Mouse (Mus musculus) gastrocnemius, adult 8-10 months (tissue): ENCODE data around the gene Ufd1. TPM values are rescaled to one million over a fixed set of nuclear protein-coding genes. Genes with fewer than 3 reads are reported as not detected.
A peak's percentile ranks its signal among the peaks of the same experiment; 100 is the strongest.
"Not testable (repeated sequence)": the region's sequence is repeated elsewhere in the genome, so short reads cannot be mapped to it uniquely, and the experiment has no call there.

Source experiments
- DNase-seq, 2 experiments: peaks; one replicate each; pipeline ENCODE4 v3.0.0; 2022; ENCODE audit warnings: low spot score in 2 of 2
- total RNA-seq, 4 experiments: library from RNA; stranded (reverse); gene quantifications; 2 replicates each; pipeline ENCODE4 v1.2.4; 2022

Ufd1 gene
- total RNA-seq, 4 experiments from 2014 or later, result 42.1 to 47.5 (median 45.9) TPM

- no peak for DNase-seq
Observed at GRCm38 (mm10) chr16:18809001-18809400, 2.6 kb upstream of the Ufd1 start.

- DNase-seq, result no peak
Observed at GRCm38 (mm10) chr16:18811032-18811431, 547 bp upstream of the Ufd1 start.

GRCm38 (mm10) chr16:18812385-18812910 lies 869 bp downstream of the Ufd1 start:
- no peak for DNase-seq

GRCm38 (mm10) chr16:18822356-18822755 lies 10.8 kb downstream of the Ufd1 start:
- DNase-seq, result no peak

- DNase-seq, result no peak
Observed at GRCm38 (mm10) chr16:18822925-18823324, 11.3 kb downstream of the Ufd1 start.

GRCm38 (mm10) chr16:18828630-18829029 lies 17.1 kb downstream of the Ufd1 start:
- no peak for DNase-seq

- DNase-seq, result no peak
Observed at GRCm38 (mm10) chr16:18829102-18829501, 17.5 kb downstream of the Ufd1 start.

GRCm38 (mm10) chr16:18833486-18833885 lies 21.9 kb downstream of the Ufd1 start:
- no peak for DNase-seq

GRCm38 (mm10) chr16:18836073-18836467 lies 24.5 kb downstream of the Ufd1 start:
- DNase-seq, result no peak

GRCm38 (mm10) chr16:18836468-18837208 lies 25.1 kb downstream of the Ufd1 start, which contains the start of the genes 2510002D24Rik and Gm28539:
2510002D24Rik (plus strand) TSS chr16:18836578.
Gm28539 (plus strand) TSS chr16:18836584.
- peak; percentile 85 to 90 for DNase-seq

- DNase-seq, result peak in 1 of 2 experiments; percentile 10
Observed at GRCm38 (mm10) chr16:18838346-18838745, 26.8 kb downstream of the Ufd1 start.

- DNase-seq, result no peak
Observed at GRCm38 (mm10) chr16:18846301-18846820, 34.8 kb downstream of the Ufd1 start.

- DNase-seq, result not testable (repeated sequence)
Observed at GRCm38 (mm10) chr16:18849521-18850190, 38.1 kb downstream of the Ufd1 start.

GRCm38 (mm10) chr16:18858551-18858950 lies 47.0 kb downstream of the Ufd1 start:
- no peak for DNase-seq

- peak; percentile 29 to 61 for DNase-seq
Observed at GRCm38 (mm10) chr16:18860186-18860585, 48.6 kb downstream of the Ufd1 start.

- DNase-seq, result not testable (repeated sequence)
Observed at GRCm38 (mm10) chr16:18870495-18870894, 58.9 kb downstream of the Ufd1 start.

GRCm38 (mm10) chr16:18876091-18876441 lies 64.5 kb downstream of the Ufd1 start:
- peak in 1 of 2 experiments; percentile 2 for DNase-seq

- peak; percentile 89 to 93 for DNase-seq
Observed at GRCm38 (mm10) chr16:18876442-18877308, 65.1 kb downstream of the Ufd1 start, which contains the start of the genes Mrpl40 and Hira. Mrpl40 (minus strand) TSS chr16:18876862. Hira (plus strand) TSS chr16:18877037.

GRCm38 (mm10) chr16:18877386-18878090 lies 66.0 kb downstream of the Ufd1 start:
- no peak for DNase-seq

- DNase-seq, result no peak
Observed at GRCm38 (mm10) chr16:18878091-18878720, 66.6 kb downstream of the Ufd1 start.
